Mouse (Mus musculus) cerebellum, adult 2 months (tissue): ENCODE data around the gene Fut11. TPM values are rescaled to one million over a fixed set of nuclear protein-coding genes. Genes with fewer than 3 reads are reported as not detected.
"Not testable (repeated sequence)": the region's sequence is repeated elsewhere in the genome, so short reads cannot be mapped to it uniquely, and the experiment has no call there.

Experiments used
- DNase-seq, 2 experiments: peaks; one replicate each; pipeline ENCODE4 v3.0.0; 2021
- H3K27ac ChIP-seq: fragments of 200-500 bp; 2 replicates; pipeline ENCODE4 v1.5.1; 2012; ENCODE audit warnings: low read length, control low read depth, inconsistent platforms; ENCODE audit not compliant: insufficient read depth
- H3K27me3 ChIP-seq: fragments of 200-500 bp; 2 replicates; pipeline ENCODE4 v1.6.1; 2012; ENCODE audit warnings: inconsistent platforms, mild to moderate bottlenecking, low read length, moderate library complexity; ENCODE audit not compliant: control insufficient read depth, insufficient read depth
- H3K4me1 ChIP-seq: fragments of 200-500 bp; 2 replicates; pipeline ENCODE4 v1.6.1; 2011; ENCODE audit warnings: low read length; ENCODE audit not compliant: control insufficient read depth, insufficient read depth
- H3K4me3 ChIP-seq: fragments of 200-500 bp; replicated peaks from 2 replicates; pipeline ENCODE3; 2011; ENCODE audit warnings: mild to moderate bottlenecking, low read depth, low read length, control low read depth; ENCODE audit not compliant: insufficient read depth
- CTCF ChIP-seq: fragments of 200-500 bp; IDR thresholded peaks from 2 replicates; pipeline ENCODE4 v1.5.1; 2011; ENCODE audit warnings: low read depth, mild to moderate bottlenecking, control low read depth, low read length, moderate library complexity, borderline replicate concordance; ENCODE audit not compliant: insufficient read depth
- POLR2A ChIP-seq: fragments of 200-500 bp; IDR thresholded peaks from 2 replicates; pipeline ENCODE4 v1.6.1; 2011; ENCODE audit warnings: low read length, control low read depth, borderline replicate concordance; ENCODE audit not compliant: insufficient read depth
- WGBS: fragments of 180-500 bp; shearing (Covaris S2); methylation state at CpG from one replicate; pipeline ENCODE4 v1.1.7; 2018; 5-methylcytosine and 5-hydroxymethylcytosine counted together
- polyA plus RNA-seq: library from polyadenylated mRNA; depleted of rRNA; stranded (reverse); fragments of >200 nt; gene quantifications from 2 replicates; pipeline ENCODE4 v1.2.3, GENCODE M21; 2012

Gene Fut11
- polyA plus RNA-seq, 1 experiment, result 15.9 TPM

DNA sequence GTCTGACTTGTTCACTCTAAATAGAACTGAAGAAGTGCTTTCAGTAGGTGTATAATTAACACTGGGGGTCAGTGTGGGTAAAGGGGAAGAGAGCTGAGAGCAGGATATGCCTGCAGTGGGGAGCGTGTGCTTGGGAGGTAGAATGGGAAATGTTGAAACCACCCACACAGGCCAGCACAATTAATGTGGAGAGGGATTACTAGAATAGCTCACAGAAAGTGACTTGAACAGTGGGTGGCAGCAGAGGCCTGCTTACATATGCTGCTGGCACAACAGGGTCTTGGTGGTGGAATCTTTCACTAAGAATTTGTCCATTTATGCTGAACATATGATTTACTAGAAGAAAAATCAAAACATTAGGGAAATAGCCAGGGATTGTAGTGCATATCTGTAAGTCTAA is 2.2 kb downstream of the Fut11 start:
- TF ChIP-seq POLR2A, result no peak
- TF ChIP-seq CTCF, result peak; percentile 60; the same call in 1 of the 2 replicates
- WGBS, result 0% methylated on average over 1 of the region's 1 CpGs
- peak overlapping the region; percentile 39 for H3K4me3 ChIP-seq
- peak; percentile 49 to 62 for DNase-seq
- H3K27ac ChIP-seq, result no peak overlapping the region
- H3K27me3 ChIP-seq, result no peaks in the 10 kb centered on the region
- H3K4me1 ChIP-seq, result peaks cover 9% of the 10 kb centered on the region; the same call in 1 of the 2 replicates

DNA sequence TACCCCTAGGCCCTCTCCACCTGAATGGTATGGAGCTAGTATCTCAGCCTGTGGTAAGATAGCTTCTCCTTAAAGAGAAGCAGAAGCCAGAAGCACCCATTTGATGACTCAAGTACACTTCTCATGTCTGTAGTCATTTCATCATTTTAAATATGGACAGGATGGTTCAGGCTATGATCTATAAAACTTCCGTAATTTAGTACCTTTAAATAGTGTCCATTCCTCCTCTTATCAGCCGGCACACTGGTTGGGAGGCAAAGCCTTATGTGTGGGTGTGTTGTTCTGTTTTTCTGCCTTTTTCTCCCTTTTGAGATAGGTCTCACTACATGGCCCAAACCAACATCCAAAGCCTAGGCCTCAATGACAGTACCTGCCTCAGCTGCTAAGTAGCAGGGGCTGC is 3.7 kb downstream of the Fut11 start:
- Histone ChIP-seq H3K4me3 (no peak overlapping the region), H3K27ac (no peak overlapping the region), H3K4me1 (peaks cover 9% of the 10 kb centered on the region; the same call in 1 of the 2 replicates), H3K27me3 (no peaks in the 10 kb centered on the region)
- 73% methylated on average over 2 of the region's 2 CpGs for WGBS
- DNase-seq, result no peak
- TF ChIP-seq CTCF, result no peak
- no peak for TF ChIP-seq POLR2A

DNA sequence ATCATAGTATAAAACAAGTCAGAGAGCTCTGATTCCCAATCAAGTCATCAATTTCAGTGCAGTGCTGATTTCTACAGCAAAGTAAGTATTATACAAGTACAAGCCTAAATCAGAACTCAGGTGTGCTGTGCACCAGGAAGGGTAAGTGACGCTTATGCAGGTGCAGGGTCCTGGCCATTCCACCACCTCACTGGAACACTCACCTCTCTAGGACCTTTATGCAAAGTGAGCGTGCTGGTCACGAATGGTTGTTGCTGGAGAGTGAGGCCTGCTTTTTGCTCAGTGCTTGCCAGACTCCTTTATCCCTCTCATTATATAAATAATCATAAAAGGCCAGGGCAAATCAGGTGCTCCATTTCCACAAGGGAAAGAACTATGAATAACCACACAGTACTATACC is 5.6 kb downstream of the Fut11 start:
- H3K27ac ChIP-seq, result no peak overlapping the region
- no peaks in the 10 kb centered on the region for H3K27me3 ChIP-seq
- WGBS, result 72% methylated on average over 3 of the region's 3 CpGs
- H3K4me1 ChIP-seq, result no peaks in the 10 kb centered on the region; the same call in 1 of the 2 replicates
- no peak overlapping the region for H3K4me3 ChIP-seq
- DNase-seq, result no peak
- no peak for TF ChIP-seq CTCF
- no peak for TF ChIP-seq POLR2A

DNA sequence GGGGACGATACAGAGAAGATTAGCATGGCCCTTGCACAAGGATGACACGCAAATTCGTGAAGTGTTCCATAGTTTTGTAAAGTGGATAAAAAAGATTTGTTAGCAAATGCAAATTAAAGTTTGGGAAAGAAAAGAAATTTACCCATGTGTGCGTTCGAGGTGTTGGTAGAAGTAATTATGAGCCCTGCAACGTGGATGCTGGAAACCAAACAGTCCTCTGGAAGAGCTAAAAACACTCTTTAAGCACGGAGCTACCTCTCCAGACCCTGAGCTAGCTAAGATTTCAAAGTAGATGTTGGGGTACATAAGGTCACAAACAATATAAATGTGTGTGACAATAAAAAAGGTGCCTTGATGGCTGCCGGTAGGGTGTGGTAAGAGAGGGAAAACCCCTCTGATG is 6.8 kb downstream of the Fut11 start:
- no peak for DNase-seq
- Histone ChIP-seq H3K27ac (no peak overlapping the region), H3K27me3 (no peaks in the 10 kb centered on the region), H3K4me3 (no peak overlapping the region), H3K4me1 (no peaks in the 10 kb centered on the region; the same call in 1 of the 2 replicates)
- no peak for TF ChIP-seq POLR2A
- no peak for TF ChIP-seq CTCF
- 74% methylated on average over 8 of the region's 8 CpGs for WGBS

DNA sequence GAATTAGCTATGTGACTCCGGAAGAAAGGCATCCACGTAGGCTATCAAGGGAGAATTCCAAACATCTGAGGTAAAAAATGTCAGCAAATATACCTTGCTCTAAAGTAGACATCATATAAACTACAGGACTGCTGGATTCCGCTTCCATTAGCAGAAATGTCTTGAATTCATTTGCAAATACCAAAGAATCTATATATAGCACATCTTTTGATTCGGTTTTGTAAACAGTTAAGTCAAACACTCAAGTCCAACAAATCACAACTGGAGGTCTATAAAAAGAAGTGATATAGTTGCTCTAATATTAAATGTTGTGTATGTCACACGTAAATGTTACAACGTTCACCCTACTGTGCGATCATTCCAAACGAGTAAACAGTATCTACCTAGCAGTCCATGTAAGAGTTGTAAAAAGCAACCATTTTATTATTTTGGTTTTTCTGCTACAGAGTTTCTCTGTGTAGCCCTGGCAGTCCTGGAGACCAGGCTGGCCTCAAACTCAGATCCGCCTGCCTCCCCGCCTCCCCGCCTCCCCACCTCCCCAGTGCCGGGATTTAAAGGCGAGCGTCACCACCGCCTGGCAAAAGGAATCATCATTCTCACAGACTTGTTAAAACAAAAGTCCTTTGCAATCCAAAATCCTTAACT is 7.5 kb downstream of the Fut11 start:
- TF ChIP-seq CTCF (no peak), POLR2A (no peak)
- peak overlapping the region; percentile 98 for H3K4me3 ChIP-seq
- 15% methylated on average over 15 of the region's 15 CpGs for WGBS
- no peaks in the 10 kb centered on the region; the same call in 1 of the 2 replicates for H3K4me1 ChIP-seq
- no peaks in the 10 kb centered on the region for H3K27me3 ChIP-seq
- DNase-seq, result no peak
- peak overlapping the region; percentile 87 for H3K27ac ChIP-seq

DNA sequence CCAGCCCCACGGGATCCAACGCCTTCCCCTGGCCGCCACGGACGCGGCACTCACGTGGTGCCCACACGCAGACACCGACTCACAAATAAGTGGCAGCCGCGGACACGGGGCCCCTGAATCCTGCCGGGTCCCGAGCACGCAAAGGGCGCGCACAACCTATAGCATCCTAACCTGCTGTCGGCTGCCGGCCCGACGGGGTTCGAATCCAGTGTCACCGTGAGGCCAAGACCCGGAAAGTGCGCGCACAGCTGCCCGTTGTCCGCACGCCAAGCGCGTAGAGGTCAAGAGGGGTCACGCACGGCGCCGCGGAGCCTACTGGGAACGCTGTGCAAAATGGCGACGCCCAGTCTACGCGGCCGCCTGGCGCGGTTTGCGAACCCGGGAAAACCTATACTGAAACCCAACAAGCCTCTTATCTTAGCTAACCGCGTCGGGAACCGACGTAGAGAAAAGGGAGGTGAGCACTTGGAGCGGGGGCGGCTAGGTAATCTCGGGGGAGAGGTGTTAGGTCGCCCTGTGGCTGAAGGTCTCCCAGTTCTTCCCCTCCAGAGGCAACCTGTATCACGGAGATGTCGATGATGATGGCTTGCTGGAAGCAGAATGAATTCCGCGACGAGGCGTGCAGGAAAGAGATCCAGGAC is 8.1 kb downstream of the Fut11 start, which contains the start of gene Chchd1:
Chchd1 (plus strand) TSS at position 266 of the 641 bp plus-strand sequence.
- DNase-seq, result peak; percentile 87 to 93
- Histone ChIP-seq H3K4me1 (no peaks in the 10 kb centered on the region; the same call in 1 of the 2 replicates), H3K27me3 (no peaks in the 10 kb centered on the region), H3K4me3 (peak within 1 kb of the TSS; percentile 98), H3K27ac (peak within 1 kb of the TSS; percentile 94)
- TF ChIP-seq CTCF (no peak), POLR2A (peak; percentile 75)
- under 1% methylated on average over 61 of the region's 61 CpGs for WGBS

DNA sequence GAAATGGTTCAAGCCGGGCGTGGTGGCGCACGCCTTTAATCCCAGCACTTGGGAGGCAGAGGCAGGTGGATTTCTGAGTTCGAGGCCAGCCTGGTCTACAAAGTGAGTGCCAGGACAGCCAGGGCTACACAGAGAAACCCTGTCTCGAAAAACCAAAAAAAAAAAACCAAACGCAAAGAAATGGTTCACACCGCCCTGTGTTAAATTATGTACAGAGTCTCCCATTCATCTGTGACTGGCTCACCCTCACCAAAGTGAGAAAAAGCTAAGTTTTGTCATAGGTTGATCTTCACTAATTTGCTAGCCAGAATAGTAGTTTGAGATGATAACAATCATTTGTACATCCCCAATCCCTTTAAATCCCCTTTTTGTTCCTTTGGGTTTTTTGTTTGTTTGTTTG is 8.7 kb downstream of the Fut11 start:
- not testable (repeated sequence) for H3K27ac ChIP-seq, H3K4me1 ChIP-seq, H3K27me3 ChIP-seq, DNase-seq
- 6% methylated on average over 8 of the region's 8 CpGs for WGBS
- H3K4me3 ChIP-seq, result peak overlapping the region; percentile 98
